Mouse (Mus musculus): ENCODE data around the gene Gm20388. TPM values are rescaled to one million over a fixed set of nuclear protein-coding genes. Genes with fewer than 3 reads are reported as not detected.

The Gm20388 gene
- total RNA-seq, 2 experiments from 2014 or later, result 1.3 to 8.5 TPM

GRCm38 (mm10) chr8:123816939-123817338 is 3906.3 kb downstream of the Gm20388 start:
- DNase-seq (ENCODE audit: low spot score in 2 of 2), result no peak

- no peak for DNase-seq (ENCODE audit: low spot score in 2 of 2)
These were observed 3907.1 kb downstream of the Gm20388 start for GRCm38 (mm10) chr8:123817747-123818146.

- no peak for DNase-seq (ENCODE audit: low spot score in 2 of 2)
These were observed 3909.3 kb downstream of the Gm20388 start for GRCm38 (mm10) chr8:123819683-123820610.

GRCm38 (mm10) chr8:123820780-123821179 is 3910.1 kb downstream of the Gm20388 start:
- DNase-seq (ENCODE audit: low spot score in 2 of 2), result no peak

GRCm38 (mm10) chr8:123823111-123823510 is 3912.5 kb downstream of the Gm20388 start:
- no peak for DNase-seq (ENCODE audit: low spot score in 2 of 2)

GRCm38 (mm10) chr8:123823532-123824123 is 3913.0 kb downstream of the Gm20388 start:
- no peak for DNase-seq (ENCODE audit: low spot score in 2 of 2)

GRCm38 (mm10) chr8:123826001-123826400 is 3915.4 kb downstream of the Gm20388 start:
- no peak for DNase-seq (ENCODE audit: low spot score in 2 of 2)

- no peak for DNase-seq (ENCODE audit: low spot score in 2 of 2)
These were observed 3916.1 kb downstream of the Gm20388 start for GRCm38 (mm10) chr8:123826758-123827157.

- DNase-seq (ENCODE audit: low spot score in 2 of 2), result no peak
These were observed 3916.9 kb downstream of the Gm20388 start for GRCm38 (mm10) chr8:123827523-123827922.

GRCm38 (mm10) chr8:123832757-123833156 is 3922.1 kb downstream of the Gm20388 start:
- DNase-seq (ENCODE audit: low spot score in 2 of 2), result peak; percentile 70 to 81

GRCm38 (mm10) chr8:123835451-123835850 is 3924.8 kb downstream of the Gm20388 start:
- DNase-seq (ENCODE audit: low spot score in 2 of 2), result peak; percentile 48 to 63

- no peak for DNase-seq (ENCODE audit: low spot score in 2 of 2)
These were observed 3925.7 kb downstream of the Gm20388 start for GRCm38 (mm10) chr8:123836354-123836753.

- no peak for DNase-seq (ENCODE audit: low spot score in 2 of 2)
These were observed 3927.9 kb downstream of the Gm20388 start for GRCm38 (mm10) chr8:123838496-123838895.

- no peak for DNase-seq (ENCODE audit: low spot score in 2 of 2)
These were observed 3930.1 kb downstream of the Gm20388 start for GRCm38 (mm10) chr8:123840578-123841345.

- no peak for DNase-seq (ENCODE audit: low spot score in 2 of 2)
These were observed 3931.4 kb downstream of the Gm20388 start for GRCm38 (mm10) chr8:123842086-123842485.

GRCm38 (mm10) chr8:123844341-123844740 is 3933.7 kb downstream of the Gm20388 start:
- no peak for DNase-seq (ENCODE audit: low spot score in 2 of 2)

- DNase-seq (ENCODE audit: low spot score in 2 of 2), result no peak
These were observed 3934.5 kb downstream of the Gm20388 start for GRCm38 (mm10) chr8:123845114-123845513.

GRCm38 (mm10) chr8:123845991-123846390 is 3935.3 kb downstream of the Gm20388 start:
- no peak for DNase-seq (ENCODE audit: low spot score in 2 of 2)

- DNase-seq (ENCODE audit: low spot score in 2 of 2), result no peak
These were observed 3935.9 kb downstream of the Gm20388 start for GRCm38 (mm10) chr8:123846509-123846908.

GRCm38 (mm10) chr8:123847546-123847945 is 3936.9 kb downstream of the Gm20388 start:
- no peak for DNase-seq (ENCODE audit: low spot score in 2 of 2)

GRCm38 (mm10) chr8:123849352-123849751 is 3938.7 kb downstream of the Gm20388 start:
- DNase-seq (ENCODE audit: low spot score in 2 of 2), result no peak

Data from adrenal gland, adult 18-20 months (tissue).